ENCODE assay signal across 9 mouse cellular contexts in the genomic region with DNA sequence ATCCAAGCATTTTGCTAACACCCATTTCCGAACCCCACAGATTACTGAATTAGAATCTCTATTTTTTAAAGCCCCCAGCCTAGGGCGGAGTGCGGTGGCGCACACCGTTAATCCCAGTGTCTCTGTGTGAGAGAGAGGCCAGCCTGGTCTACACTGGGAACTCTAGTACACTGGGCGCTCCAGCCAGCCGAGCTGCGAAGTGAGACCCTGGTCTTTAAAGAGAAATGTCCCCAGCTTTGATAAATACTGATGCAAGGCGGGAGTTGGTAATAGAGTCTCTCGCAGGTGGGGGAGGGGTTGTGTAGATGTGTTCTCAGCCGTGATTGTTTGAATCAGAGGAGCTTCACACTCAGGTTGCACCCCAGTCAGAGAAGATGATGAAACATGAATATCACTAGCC. TPM values are rescaled to one million over a fixed set of nuclear protein-coding genes. Genes with fewer than 3 reads are reported as not detected.
DNase-seq lines count a peak whose midpoint lies in the region; ATAC-seq and TF ChIP-seq lines count a peak whose summit lies in the region.
"Had no signal": no experiment of that assay in that cellular context is flagged by ENCODE, and none has a peak within 500 bp of the region (broad histone marks: within the 10 kb centered on the region; RNA-seq: fewer than 3 reads in every experiment).

No protein-coding gene starts in this region.

- H3K27me3 ChIP-seq in heart, postnatal 0 days (ENCODE audit: control insufficient read depth, insufficient read depth, low read length) = peaks cover 49% of the 10 kb centered on the region
- H3K27me3 ChIP-seq in forebrain, embryonic 10.5 days (ENCODE audit: poor library complexity, severe bottlenecking) = peaks cover 91% of the 10 kb centered on the region
- H3K27me3 ChIP-seq in liver, embryonic 13.5 days = peaks cover 89% of the 10 kb centered on the region
- H3K27me3 ChIP-seq: Patski had no signal

- no peaks in the 10 kb centered on the region; the same call in 1 of the 2 replicates for H3K4me1 ChIP-seq in heart, postnatal 0 days (ENCODE audit: control insufficient read depth, insufficient read depth)
- H3K4me1 ChIP-seq in bone marrow, adult 2 months (ENCODE audit: control insufficient read depth, insufficient read depth, low read length) = peaks cover 7% of the 10 kb centered on the region
- peaks cover 48% of the 10 kb centered on the region for H3K4me1 ChIP-seq in forebrain, embryonic 10.5 days
- peaks cover 12% of the 10 kb centered on the region for H3K4me1 ChIP-seq in liver, embryonic 13.5 days (replicated peaks)

- intact Hi-C loops in heart, postnatal 14 days (cut with DNase I) = no loop called here

- H3K36me3 ChIP-seq in heart, postnatal 0 days (replicated peaks; ENCODE audit: control insufficient read depth, insufficient read depth, low read length) = no peaks in the 10 kb centered on the region
- no peaks in the 10 kb centered on the region for H3K36me3 ChIP-seq in forebrain, embryonic 10.5 days (replicated peaks)
- no peaks in the 10 kb centered on the region for H3K36me3 ChIP-seq in liver, embryonic 13.5 days

- H3K9me3 ChIP-seq in heart, postnatal 0 days (replicated peaks; ENCODE audit: control insufficient read depth, low read length) = no peaks in the 10 kb centered on the region
- no peaks in the 10 kb centered on the region for H3K9me3 ChIP-seq in forebrain, embryonic 10.5 days
- H3K9me3 ChIP-seq in liver, embryonic 13.5 days (replicated peaks) = no peaks in the 10 kb centered on the region

- TF ChIP-seq EP300 in heart, postnatal 0 days (IDR thresholded peaks at IDR 0.05; ENCODE audit: low read depth) = no peak

- WGBS in heart, postnatal 0 days = 5% methylated on average over 11 of the region's 11 CpGs
- 5% methylated on average over 11 of the region's 11 CpGs for WGBS in bone marrow, adult 2 months
- 2% methylated on average over 11 of the region's 11 CpGs for WGBS in forebrain, embryonic 10.5 days
- WGBS in liver, embryonic 13.5 days (ENCODE audit: insufficient replicate concordance) = 6% methylated on average over 11 of the region's 11 CpGs

- ATAC-seq in heart, postnatal 0 days (ENCODE audit: insufficient read depth, low read depth) = no peak
- no peak for ATAC-seq in liver, embryonic 13.5 days (ENCODE audit: low read depth)
- ATAC-seq: Patski had no signal

- H3K9ac ChIP-seq in heart, postnatal 0 days (replicated peaks; ENCODE audit: low read depth, low read length) = no peak overlapping the region
- H3K9ac ChIP-seq in liver, embryonic 13.5 days = no peak overlapping the region

- no peak overlapping the region for H3K27ac ChIP-seq in heart, postnatal 0 days (ENCODE audit: low read depth)
- H3K27ac ChIP-seq in bone marrow, adult 2 months (ENCODE audit: control insufficient read depth, insufficient read depth, low read depth, low read length, poor library complexity) = peak overlapping the region; percentile 60
- H3K27ac ChIP-seq in forebrain, embryonic 10.5 days = peak overlapping the region; percentile 65
- no peak overlapping the region for H3K27ac ChIP-seq in liver, embryonic 13.5 days

- no peak for TF ChIP-seq CTCF in heart, postnatal 0 days (IDR thresholded peaks at IDR 0.05; ENCODE audit: low read depth)
- TF ChIP-seq CTCF in bone marrow, adult 2 months (IDR thresholded peaks at IDR 0.05; ENCODE audit: control insufficient read depth, insufficient read depth, low read length) = no peak

- peak overlapping the region; percentile 59 for H3K4me2 ChIP-seq in heart, postnatal 0 days (ENCODE audit: low read depth, low read length)
- peak overlapping the region; percentile 50 for H3K4me2 ChIP-seq in liver, embryonic 13.5 days

- peak overlapping the region; percentile 28 for H3K4me3 ChIP-seq in heart, postnatal 0 days (ENCODE audit: low read depth, low read length)
- H3K4me3 ChIP-seq in bone marrow, adult 2 months (replicated peaks; ENCODE audit: control insufficient read depth, low read depth, low read length) = peak overlapping the region; percentile 28
- H3K4me3 ChIP-seq in forebrain, embryonic 10.5 days = peak overlapping the region; percentile 51
- peak overlapping the region; percentile 30 for H3K4me3 ChIP-seq in liver, embryonic 13.5 days (replicated peaks)

- TF ChIP-seq POLR2A in bone marrow, adult 2 months (IDR thresholded peaks at IDR 0.05; ENCODE audit: borderline replicate concordance, control insufficient read depth, low read depth, low read length) = no peak

- no peak for DNase-seq in heart, postnatal 0 days (ENCODE audit: low spot score)
- DNase-seq in heart, postnatal 14 days = no peak
- DNase-seq in forebrain, embryonic 10.5 days (ENCODE audit: extremely low spot score, low spot score) = no peak
- no peak for DNase-seq in liver, embryonic 13.5 days
- DNase-seq in retina, embryonic 14.5 days (ENCODE audit: low spot score) = no peak
- no peak for DNase-seq in T-cell, adult 2 months (ENCODE audit: low spot score)
- DNase-seq in spleen, postnatal 4 days (ENCODE audit: low spot score in 2 of 2) = no peak

RNA-seq across cellular contexts. Expression of a gene that starts 1.5 kb away (rescaled TPM):
- total RNA-seq in heart, postnatal 0 days (2014; rRNA removed; ENCODE audit: low replicate concordance) = 0.08 and 2.1 TPM in 2 replicates
- 0.32 and 0.64 TPM in 2 replicates for polyA plus RNA-seq in heart, postnatal 0 days (2015; fragmentation: Nextera tagmentation; extraction: Ambion mirVana)
- under 1 TPM; 0.43 to 0.63 TPM for total RNA-seq in heart, postnatal 14 days (2021)
- polyA plus RNA-seq in bone marrow, adult 2 months (2011; ENCODE audit: insufficient read depth, insufficient read length, low replicate concordance, missing spikeins) = 173 and 363 TPM in 2 replicates
- 0.45 TPM in 1 of 2 replicates, not detected in the other for polyA plus RNA-seq in forebrain, embryonic 10.5 days (2016; fragmentation: Nextera tagmentation; extraction: Ambion mirVana)
- polyA plus RNA-seq in liver, embryonic 13.5 days (2015; fragmentation: Nextera tagmentation; extraction: Ambion mirVana) = 1.1 and 1.2 TPM in 2 replicates

RNA-seq across cellular contexts. Expression of a gene that starts 21.5 kb away (rescaled TPM):
- total RNA-seq in heart, postnatal 0 days (2014; rRNA removed; ENCODE audit: low replicate concordance) = 0.50 and 3.5 TPM in 2 replicates
- 0.31 and 0.48 TPM in 2 replicates for polyA plus RNA-seq in heart, postnatal 0 days (2015; fragmentation: Nextera tagmentation; extraction: Ambion mirVana)
- under 1 TPM; 0.73 to 0.91 TPM for total RNA-seq in heart, postnatal 14 days (2021)
- 3.6 and 5.1 TPM in 2 replicates for polyA plus RNA-seq in bone marrow, adult 2 months (2011; ENCODE audit: insufficient read depth, insufficient read length, low replicate concordance, missing spikeins)
- polyA plus RNA-seq in forebrain, embryonic 10.5 days (2016; fragmentation: Nextera tagmentation; extraction: Ambion mirVana) = 0.92 and 0.93 TPM in 2 replicates
- polyA plus RNA-seq in liver, embryonic 13.5 days (2015; fragmentation: Nextera tagmentation; extraction: Ambion mirVana) = 0.17 and 0.18 TPM in 2 replicates

RNA-seq across cellular contexts. Expression of a gene that starts 27.5 kb away (rescaled TPM):
- total RNA-seq in heart, postnatal 0 days (2014; rRNA removed; ENCODE audit: low replicate concordance) = 18.0 and 19.6 TPM in 2 replicates
- polyA plus RNA-seq in heart, postnatal 0 days (2015; fragmentation: Nextera tagmentation; extraction: Ambion mirVana) = 3.7 TPM in 2 replicates
- 10 to 100 TPM; 10.7 to 10.8 TPM for total RNA-seq in heart, postnatal 14 days (2021)
- 17.1 and 35.2 TPM in 2 replicates for polyA plus RNA-seq in bone marrow, adult 2 months (2011; ENCODE audit: insufficient read depth, insufficient read length, low replicate concordance, missing spikeins)
- polyA plus RNA-seq in forebrain, embryonic 10.5 days (2016; fragmentation: Nextera tagmentation; extraction: Ambion mirVana) = 16.0 and 16.6 TPM in 2 replicates
- 5.4 and 6.1 TPM in 2 replicates for polyA plus RNA-seq in liver, embryonic 13.5 days (2015; fragmentation: Nextera tagmentation; extraction: Ambion mirVana)

Comparison
In these comparisons a context has a peak if more than half of its experiments do, and no peak if none do; other contexts are left out.
1. H3K27ac ChIP-seq: peak in bone marrow, adult 2 months (single experiment) and forebrain, embryonic 10.5 days (single experiment); none in heart, postnatal 0 days (single experiment) and liver, embryonic 13.5 days (single experiment).
2. RNA of a gene that starts 1.5 kb away (polyA plus RNA-seq): 173 to 363 TPM in bone marrow, adult 2 months; 1.1 to 1.2 TPM in liver, embryonic 13.5 days, 0.32 to 0.64 TPM in heart, postnatal 0 days and 0.45 TPM in forebrain, embryonic 10.5 days; every median in the first group is over 10 times any median in the second.
3. Peak in every context shown above with its lines, with median percentiles within 50 percentile points of each other: H3K4me3 ChIP-seq.